Mouse (Mus musculus): Measurements from ENCODE around the gene Enpp6. TPM values are rescaled to one million over a fixed set of nuclear protein-coding genes. Genes with fewer than 3 reads are reported as not detected.

The Enpp6 gene
- polyA plus RNA-seq, 1 experiment from 2014 or later = 0.13 TPM

- Histone ChIP-seq H3K27me3 (ENCODE audit: control insufficient read depth, insufficient read depth, low read length) (no peaks in the 10 kb centered on the region; the same call in 1 of the 2 replicates), H3K4me3 (ENCODE audit: low read depth, low read length) (no peak overlapping the region), H3K36me3 (ENCODE audit: control insufficient read depth, insufficient read depth, low read length) (no peaks in the 10 kb centered on the region), H3K4me2 (ENCODE audit: low read depth, low read length, severe bottlenecking) (no peak overlapping the region), H3K9ac (ENCODE audit: low read length) (no peak overlapping the region), H3K4me1 (replicated peaks; ENCODE audit: control insufficient read depth, insufficient read depth, low read length) (no peaks in the 10 kb centered on the region), H3K9me3 (ENCODE audit: control insufficient read depth, low read length) (no peaks in the 10 kb centered on the region; the same call in 1 of the 2 replicates), H3K27ac (ENCODE audit: low read depth, low read length) (no peak overlapping the region)
- no peak for DNase-seq (ENCODE audit: low spot score)
- 81% methylated on average over 8 of the region's 8 CpGs for WGBS
- no peak for ATAC-seq (replicated peaks; ENCODE audit: low FRiP score)
These were observed 103.3 kb downstream of the Enpp6 start for GRCm38 (mm10) chr8:47090021-47090420.

- Histone ChIP-seq H3K9me3 (ENCODE audit: control insufficient read depth, low read length) (no peaks in the 10 kb centered on the region), H3K4me1 (replicated peaks; ENCODE audit: control insufficient read depth, insufficient read depth, low read length) (no peaks in the 10 kb centered on the region), H3K27me3 (ENCODE audit: control insufficient read depth, insufficient read depth, low read length) (no peaks in the 10 kb centered on the region), H3K4me3 (ENCODE audit: low read depth, low read length) (no peak overlapping the region), H3K4me2 (ENCODE audit: low read depth, low read length, severe bottlenecking) (no peak overlapping the region), H3K27ac (ENCODE audit: low read depth, low read length) (no peak overlapping the region), H3K9ac (ENCODE audit: low read length) (no peak overlapping the region), H3K36me3 (ENCODE audit: control insufficient read depth, insufficient read depth, low read length) (no peaks in the 10 kb centered on the region)
- WGBS = 77% methylated on average over 2 of the region's 2 CpGs
- DNase-seq (ENCODE audit: low spot score) = no peak
- no peak for ATAC-seq (replicated peaks; ENCODE audit: low FRiP score)
These were observed 118.9 kb downstream of the Enpp6 start for GRCm38 (mm10) chr8:47105617-47106016.

- Histone ChIP-seq H3K27me3 (ENCODE audit: control insufficient read depth, insufficient read depth, low read length) (no peaks in the 10 kb centered on the region), H3K4me1 (replicated peaks; ENCODE audit: control insufficient read depth, insufficient read depth, low read length) (no peaks in the 10 kb centered on the region), H3K36me3 (ENCODE audit: control insufficient read depth, insufficient read depth, low read length) (no peaks in the 10 kb centered on the region), H3K9ac (ENCODE audit: low read length) (no peak overlapping the region), H3K9me3 (ENCODE audit: control insufficient read depth, low read length) (no peaks in the 10 kb centered on the region; the same call in 1 of the 2 replicates), H3K27ac (ENCODE audit: low read depth, low read length) (no peak overlapping the region), H3K4me3 (ENCODE audit: low read depth, low read length) (no peak overlapping the region), H3K4me2 (ENCODE audit: low read depth, low read length, severe bottlenecking) (no peak overlapping the region)
- ATAC-seq (replicated peaks; ENCODE audit: low FRiP score) = no peak
- DNase-seq (ENCODE audit: low spot score) = no peak
- WGBS = 88% methylated on average over 17 of the region's 17 CpGs
These were observed 127.6 kb downstream of the Enpp6 start for GRCm38 (mm10) chr8:47114133-47114796.

GRCm38 (mm10) chr8:47117336-47117735, 130.6 kb downstream of the Enpp6 start:
- no peak overlapping the region for H3K9ac ChIP-seq (ENCODE audit: low read length)
- no peak for ATAC-seq (replicated peaks; ENCODE audit: low FRiP score)
- H3K4me3 ChIP-seq (ENCODE audit: low read depth, low read length) = no peak overlapping the region
- 84% methylated on average over 4 of the region's 4 CpGs for WGBS
- no peak for DNase-seq (ENCODE audit: low spot score)
- H3K4me2 ChIP-seq (ENCODE audit: low read depth, low read length, severe bottlenecking) = no peak overlapping the region
- no peaks in the 10 kb centered on the region for H3K4me1 ChIP-seq (replicated peaks; ENCODE audit: control insufficient read depth, insufficient read depth, low read length)
- H3K27ac ChIP-seq (ENCODE audit: low read depth, low read length) = no peak overlapping the region
- H3K9me3 ChIP-seq (ENCODE audit: control insufficient read depth, low read length) = no peaks in the 10 kb centered on the region
- H3K27me3 ChIP-seq (ENCODE audit: control insufficient read depth, insufficient read depth, low read length) = no peaks in the 10 kb centered on the region
- no peaks in the 10 kb centered on the region for H3K36me3 ChIP-seq (ENCODE audit: control insufficient read depth, insufficient read depth, low read length)

- no peaks in the 10 kb centered on the region for H3K36me3 ChIP-seq (ENCODE audit: control insufficient read depth, insufficient read depth, low read length)
- no peak overlapping the region for H3K4me2 ChIP-seq (ENCODE audit: low read depth, low read length, severe bottlenecking)
- DNase-seq (ENCODE audit: low spot score) (no peak), ATAC-seq (replicated peaks; ENCODE audit: low FRiP score) (no peak)
- no peaks in the 10 kb centered on the region for H3K9me3 ChIP-seq (ENCODE audit: control insufficient read depth, low read length)
- no peak overlapping the region for H3K9ac ChIP-seq (ENCODE audit: low read length)
- WGBS = 72% methylated on average over 1 of the region's 1 CpGs
- H3K4me1 ChIP-seq (replicated peaks; ENCODE audit: control insufficient read depth, insufficient read depth, low read length) = no peaks in the 10 kb centered on the region
- no peak overlapping the region for H3K4me3 ChIP-seq (ENCODE audit: low read depth, low read length)
- no peak overlapping the region for H3K27ac ChIP-seq (ENCODE audit: low read depth, low read length)
- H3K27me3 ChIP-seq (ENCODE audit: control insufficient read depth, insufficient read depth, low read length) = no peaks in the 10 kb centered on the region
These were observed 133.2 kb downstream of the Enpp6 start for GRCm38 (mm10) chr8:47119895-47120294.

- no peaks in the 10 kb centered on the region for H3K4me1 ChIP-seq (replicated peaks; ENCODE audit: control insufficient read depth, insufficient read depth, low read length)
- ATAC-seq (replicated peaks; ENCODE audit: low FRiP score) (no peak), DNase-seq (ENCODE audit: low spot score) (no peak)
- WGBS = 92% methylated on average over 1 of the region's 1 CpGs
- no peaks in the 10 kb centered on the region for H3K9me3 ChIP-seq (ENCODE audit: control insufficient read depth, low read length)
- H3K4me3 ChIP-seq (ENCODE audit: low read depth, low read length) = no peak overlapping the region
- H3K36me3 ChIP-seq (ENCODE audit: control insufficient read depth, insufficient read depth, low read length) = no peaks in the 10 kb centered on the region
- H3K27ac ChIP-seq (ENCODE audit: low read depth, low read length) = no peak overlapping the region
- no peak overlapping the region for H3K4me2 ChIP-seq (ENCODE audit: low read depth, low read length, severe bottlenecking)
- H3K9ac ChIP-seq (ENCODE audit: low read length) = no peak overlapping the region
- no peaks in the 10 kb centered on the region for H3K27me3 ChIP-seq (ENCODE audit: control insufficient read depth, insufficient read depth, low read length)
These were observed 142.2 kb downstream of the Enpp6 start for GRCm38 (mm10) chr8:47128859-47129258.

GRCm38 (mm10) chr8:47133381-47133780, 146.7 kb downstream of the Enpp6 start:
- Histone ChIP-seq H3K4me3 (ENCODE audit: low read depth, low read length) (no peak overlapping the region), H3K27ac (ENCODE audit: low read depth, low read length) (no peak overlapping the region), H3K36me3 (ENCODE audit: control insufficient read depth, insufficient read depth, low read length) (no peaks in the 10 kb centered on the region), H3K9ac (ENCODE audit: low read length) (no peak overlapping the region), H3K4me2 (ENCODE audit: low read depth, low read length, severe bottlenecking) (no peak overlapping the region), H3K9me3 (ENCODE audit: control insufficient read depth, low read length) (no peaks in the 10 kb centered on the region), H3K4me1 (replicated peaks; ENCODE audit: control insufficient read depth, insufficient read depth, low read length) (no peaks in the 10 kb centered on the region), H3K27me3 (ENCODE audit: control insufficient read depth, insufficient read depth, low read length) (no peaks in the 10 kb centered on the region)
- WGBS = 85% methylated on average over 3 of the region's 3 CpGs
- no peak for ATAC-seq (replicated peaks; ENCODE audit: low FRiP score)
- no peak for DNase-seq (ENCODE audit: low spot score)

GRCm38 (mm10) chr8:47134736-47135135, 148.0 kb downstream of the Enpp6 start:
- Histone ChIP-seq H3K27me3 (ENCODE audit: control insufficient read depth, insufficient read depth, low read length) (no peaks in the 10 kb centered on the region), H3K27ac (ENCODE audit: low read depth, low read length) (no peak overlapping the region), H3K4me1 (replicated peaks; ENCODE audit: control insufficient read depth, insufficient read depth, low read length) (no peaks in the 10 kb centered on the region), H3K36me3 (ENCODE audit: control insufficient read depth, insufficient read depth, low read length) (no peaks in the 10 kb centered on the region), H3K4me2 (ENCODE audit: low read depth, low read length, severe bottlenecking) (no peak overlapping the region), H3K9me3 (ENCODE audit: control insufficient read depth, low read length) (no peaks in the 10 kb centered on the region), H3K4me3 (ENCODE audit: low read depth, low read length) (no peak overlapping the region), H3K9ac (ENCODE audit: low read length) (no peak overlapping the region)
- DNase-seq (ENCODE audit: low spot score) = no peak
- WGBS = 46% methylated on average over 11 of the region's 11 CpGs
- ATAC-seq (replicated peaks; ENCODE audit: low FRiP score) = no peak

- no peak overlapping the region for H3K27ac ChIP-seq (ENCODE audit: low read depth, low read length)
- no peak overlapping the region for H3K9ac ChIP-seq (ENCODE audit: low read length)
- H3K4me1 ChIP-seq (replicated peaks; ENCODE audit: control insufficient read depth, insufficient read depth, low read length) = no peaks in the 10 kb centered on the region
- peak overlapping the region; percentile 29; the same call in 1 of the 2 replicates for H3K4me2 ChIP-seq (ENCODE audit: low read depth, low read length, severe bottlenecking)
- H3K9me3 ChIP-seq (ENCODE audit: control insufficient read depth, low read length) = no peaks in the 10 kb centered on the region
- H3K27me3 ChIP-seq (ENCODE audit: control insufficient read depth, insufficient read depth, low read length) = no peaks in the 10 kb centered on the region
- DNase-seq (ENCODE audit: low spot score) = no peak
- no peak for ATAC-seq (replicated peaks; ENCODE audit: low FRiP score)
- no peaks in the 10 kb centered on the region for H3K36me3 ChIP-seq (ENCODE audit: control insufficient read depth, insufficient read depth, low read length)
- WGBS = 22% methylated on average over 9 of the region's 9 CpGs
- no peak overlapping the region for H3K4me3 ChIP-seq (ENCODE audit: low read depth, low read length)
These were observed 148.9 kb downstream of the Enpp6 start for GRCm38 (mm10) chr8:47135586-47135985.
